Mouse (Mus musculus) bone marrow macrophage, adult 2 months (primary cell): ENCODE measurements around the gene Mnt.

ENCODE experiments used
- CTCF ChIP-seq: IDR thresholded peaks from 2 replicates; pipeline ENCODE4 v1.5.1; 2012; ENCODE audit warnings: low read depth, mild to moderate bottlenecking, low read length, moderate library complexity
- POLR2A ChIP-seq: IDR thresholded peaks from 2 replicates; pipeline ENCODE4 v1.6.1; 2012; ENCODE audit warnings: mild to moderate bottlenecking, low read depth, low read length, borderline replicate concordance

DNA sequence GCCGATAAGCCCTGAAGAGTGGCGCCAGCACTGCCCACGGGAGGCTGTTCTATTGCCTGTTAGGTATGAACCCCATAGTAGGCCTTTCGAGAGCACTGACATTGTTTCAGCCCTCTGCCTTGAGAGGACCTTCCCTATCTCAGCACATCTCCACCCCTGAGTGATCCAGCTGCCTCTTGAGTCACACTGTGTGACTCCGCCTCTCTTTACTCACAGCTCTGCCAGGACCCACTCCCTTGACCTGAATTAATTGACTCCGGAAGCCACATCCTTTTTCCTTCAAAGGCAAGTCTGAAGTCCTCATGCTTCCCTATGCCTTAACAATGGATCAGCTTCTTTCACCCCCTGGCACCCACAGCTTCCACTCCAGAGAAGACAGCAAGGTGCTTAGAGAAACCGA lies 4.6 kb upstream of the Mnt start:
- TF ChIP-seq CTCF: no peak
- no peak for TF ChIP-seq POLR2A
